Mouse (Mus musculus): Measurements from ENCODE around the gene Sned1.
"Not testable (repeated sequence)": the region's sequence is repeated elsewhere in the genome, so short reads cannot be mapped to it uniquely, and the experiment has no call there.

Gene Sned1

GRCm38 (mm10) chr1:93229221-93229620, 6.4 kb upstream of the Sned1 start:
- DNase-seq (ENCODE audit: low spot score), result no peak

- no peak for DNase-seq (ENCODE audit: low spot score)
These were observed 6.0 kb upstream of the Sned1 start for GRCm38 (mm10) chr1:93229626-93230025.

- no peak for DNase-seq (ENCODE audit: low spot score)
These were observed 894 bp downstream of the Sned1 start for GRCm38 (mm10) chr1:93236545-93236924.

DNA sequence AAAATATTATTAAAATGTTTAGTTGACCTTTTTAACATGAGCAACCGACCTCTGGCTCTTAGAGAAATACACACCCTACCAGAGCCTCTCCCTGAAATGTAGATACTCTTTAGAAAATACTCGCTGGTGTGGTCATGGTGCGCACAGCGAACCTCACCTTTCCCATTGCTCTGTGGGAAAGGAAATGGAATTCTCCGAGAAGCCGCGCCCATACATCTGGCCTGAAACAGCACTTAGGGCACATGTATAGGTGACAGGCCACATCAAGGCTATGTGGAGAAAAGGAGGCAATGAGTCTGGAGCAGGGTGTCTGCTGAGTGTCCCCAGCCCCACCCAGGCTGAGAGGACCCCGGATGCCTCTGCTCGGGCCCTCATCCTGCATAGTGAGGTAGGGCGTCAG, 2.0 kb downstream of the Sned1 start:
- no peak for DNase-seq (ENCODE audit: low spot score)

- no peak for DNase-seq (ENCODE audit: low spot score)
These were observed 2.6 kb downstream of the Sned1 start for GRCm38 (mm10) chr1:93238201-93238600.

GRCm38 (mm10) chr1:93245936-93246335, 10.3 kb downstream of the Sned1 start:
- no peak for DNase-seq (ENCODE audit: low spot score)

- DNase-seq (ENCODE audit: low spot score), result no peak
These were observed 16.9 kb downstream of the Sned1 start for GRCm38 (mm10) chr1:93252586-93252985.

DNA sequence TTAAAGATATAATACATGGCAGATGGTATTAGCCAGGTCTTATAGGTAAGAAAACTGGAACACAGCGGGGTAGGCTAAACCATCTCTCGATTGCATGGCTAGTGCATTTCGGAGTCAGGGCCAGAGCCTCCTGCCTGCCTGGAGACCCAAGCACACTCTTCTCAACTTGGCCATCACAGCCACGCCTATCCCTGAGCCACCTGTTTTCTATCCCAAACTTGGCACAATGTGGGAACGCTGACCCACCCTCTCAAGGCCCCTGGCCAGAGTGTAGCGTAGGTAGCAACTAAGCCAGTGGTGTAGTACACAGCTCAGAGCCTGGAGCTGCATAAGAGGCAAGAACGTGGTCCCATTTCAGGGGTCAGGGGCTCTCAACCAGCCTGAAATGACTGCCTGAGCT, 20.1 kb downstream of the Sned1 start:
- DNase-seq (ENCODE audit: low spot score), result no peak

- DNase-seq (ENCODE audit: low spot score), result no peak
These were observed 21.9 kb downstream of the Sned1 start for GRCm38 (mm10) chr1:93257560-93257959.

GRCm38 (mm10) chr1:93267207-93267606, 31.6 kb downstream of the Sned1 start:
- no peak for DNase-seq (ENCODE audit: low spot score)

- no peak for DNase-seq (ENCODE audit: low spot score)
These were observed 32.6 kb downstream of the Sned1 start for GRCm38 (mm10) chr1:93268246-93268645.

- no peak for DNase-seq (ENCODE audit: low spot score)
These were observed 35.0 kb downstream of the Sned1 start for GRCm38 (mm10) chr1:93270516-93271240.

DNA sequence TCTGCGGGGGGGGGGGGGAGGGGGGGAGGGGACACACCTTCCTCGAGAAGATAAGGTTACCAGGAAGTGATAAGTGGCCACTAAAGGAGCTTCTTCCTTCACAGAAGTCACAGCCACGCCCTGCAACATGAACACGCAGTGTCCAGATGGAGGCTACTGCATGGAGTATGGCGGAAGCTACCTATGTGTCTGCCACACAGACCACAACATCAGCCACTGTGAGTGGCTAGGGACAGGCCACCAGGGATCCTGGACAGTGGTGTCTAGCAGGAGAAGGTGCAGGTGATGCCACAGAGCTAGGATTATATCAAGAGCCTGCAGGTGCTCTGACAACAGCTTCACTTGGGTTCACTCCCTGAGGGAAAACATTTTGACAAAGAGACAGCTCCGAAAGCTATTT, 36.1 kb downstream of the Sned1 start:
- DNase-seq (ENCODE audit: low spot score), result no peak

DNA sequence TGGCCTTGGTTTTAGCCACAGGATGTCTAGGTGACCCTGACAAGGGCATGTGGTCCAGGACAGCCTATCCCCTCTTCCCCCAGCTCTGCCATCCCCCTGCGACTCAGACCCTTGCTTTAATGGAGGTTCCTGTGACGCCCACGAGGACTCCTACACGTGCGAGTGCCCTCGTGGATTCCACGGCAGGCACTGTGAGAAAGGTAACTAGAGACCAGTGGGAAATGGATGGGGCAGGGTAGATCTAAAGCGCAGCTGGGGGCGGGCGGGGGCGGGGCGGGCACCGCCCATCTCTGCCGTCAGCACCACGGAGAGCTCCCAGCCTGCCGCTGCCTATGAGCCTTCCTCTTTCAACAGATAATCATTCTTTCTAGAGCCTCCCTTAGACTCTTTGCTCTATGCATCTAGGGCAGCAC, 36.8 kb downstream of the Sned1 start:
- DNase-seq (ENCODE audit: low spot score), result no peak

GRCm38 (mm10) chr1:93275561-93275960, 39.9 kb downstream of the Sned1 start:
- DNase-seq (ENCODE audit: low spot score), result no peak

GRCm38 (mm10) chr1:93277041-93277440, 41.4 kb downstream of the Sned1 start:
- no peak for DNase-seq (ENCODE audit: low spot score)

- no peak for DNase-seq (ENCODE audit: low spot score)
These were observed 54.1 kb downstream of the Sned1 start for GRCm38 (mm10) chr1:93289678-93290214.

- DNase-seq (ENCODE audit: low spot score), result no peak
These were observed 55.3 kb downstream of the Sned1 start for GRCm38 (mm10) chr1:93290956-93291355.

DNA sequence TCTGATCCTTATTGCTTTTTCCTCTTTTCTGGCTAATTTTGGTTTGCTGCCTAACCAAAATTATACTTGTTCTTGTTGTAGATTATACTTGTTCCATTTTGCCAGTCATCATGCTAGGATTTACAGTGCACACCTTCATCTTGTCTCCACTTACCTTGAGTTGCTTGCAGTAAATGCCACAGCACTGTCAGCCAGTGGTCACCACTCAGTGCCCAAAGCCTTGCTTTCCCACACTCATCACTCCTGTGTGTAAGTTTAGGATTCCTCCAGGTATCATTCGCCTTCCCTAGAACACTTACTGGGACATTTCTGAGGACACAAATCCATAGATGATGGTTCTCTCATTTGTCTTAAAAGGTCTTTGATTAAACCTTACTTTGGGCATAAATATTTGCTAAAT, 56.0 kb downstream of the Sned1 start:
- DNase-seq (ENCODE audit: low spot score), result no peak

- no peak for DNase-seq (ENCODE audit: low spot score)
These were observed 56.4 kb downstream of the Sned1 start for GRCm38 (mm10) chr1:93292006-93292405.

GRCm38 (mm10) chr1:93294491-93294890, 58.9 kb downstream of the Sned1 start:
- not testable (repeated sequence) for DNase-seq (ENCODE audit: low spot score)

- no peak for DNase-seq (ENCODE audit: low spot score)
These were observed 64.2 kb downstream of the Sned1 start for GRCm38 (mm10) chr1:93299791-93300190.

- DNase-seq (ENCODE audit: low spot score), result no peak
These were observed 64.9 kb downstream of the Sned1 start for GRCm38 (mm10) chr1:93300578-93300977.
